Mouse (Mus musculus) monocyte, adult 2 months (primary cell): ENCODE measurements around the gene Canx.
"Not testable (repeated sequence)": the region's sequence is repeated elsewhere in the genome, so short reads cannot be mapped to it uniquely, and the experiment has no call there.

ENCODE experiments used
- DNase-seq, 2 experiments: peaks; one replicate each; pipeline ENCODE4 v3.0.0; 2022; ENCODE audit warnings: low spot score in 2 of 2, low read depth in 1 of 2

The Canx gene

GRCm38 (mm10) chr11:50336126-50336525 lies 10.7 kb upstream of the Canx start:
- no peak for DNase-seq

- no peak for DNase-seq
Measured at GRCm38 (mm10) chr11:50333181-50333580, 7.7 kb upstream of the Canx start.

- no peak for DNase-seq
Measured at GRCm38 (mm10) chr11:50329378-50329777, 3.9 kb upstream of the Canx start.

- no peak for DNase-seq
Measured at GRCm38 (mm10) chr11:50328075-50328625, 2.7 kb upstream of the Canx start.

GRCm38 (mm10) chr11:50326302-50326966 lies 961 bp upstream of the Canx start:
- no peak for DNase-seq

- peak in 1 of 2 experiments; percentile 6 for DNase-seq
Measured at GRCm38 (mm10) chr11:50324751-50325471, 562 bp downstream of the Canx start.

- DNase-seq, result no peak
Measured at GRCm38 (mm10) chr11:50323843-50324242, 1.6 kb downstream of the Canx start.

GRCm38 (mm10) chr11:50322345-50322744 lies 3.1 kb downstream of the Canx start:
- DNase-seq, result no peak

GRCm38 (mm10) chr11:50321239-50321638 lies 4.2 kb downstream of the Canx start:
- no peak for DNase-seq

- DNase-seq, result not testable (repeated sequence)
Measured at GRCm38 (mm10) chr11:50319343-50319742, 6.1 kb downstream of the Canx start.

- DNase-seq, result no peak
Measured at GRCm38 (mm10) chr11:50312803-50313202, 12.7 kb downstream of the Canx start.

GRCm38 (mm10) chr11:50303406-50303805 lies 22.1 kb downstream of the Canx start:
- no peak for DNase-seq

- DNase-seq, result peak; percentile 96 to 97
Measured at GRCm38 (mm10) chr11:50292190-50292855, 33.1 kb downstream of the Canx start, which contains the start of gene Maml1. TSS of gene Maml1 (minus strand) at chr11:50292311.

GRCm38 (mm10) chr11:50291321-50292165 lies 33.9 kb downstream of the Canx start:
- DNase-seq, result no peak

- no peak for DNase-seq
Measured at GRCm38 (mm10) chr11:50290486-50291225, 34.8 kb downstream of the Canx start.

GRCm38 (mm10) chr11:50286428-50286827 lies 39.0 kb downstream of the Canx start:
- DNase-seq, result no peak

- no peak for DNase-seq
Measured at GRCm38 (mm10) chr11:50285696-50286095, 39.8 kb downstream of the Canx start.

GRCm38 (mm10) chr11:50285263-50285662 lies 40.2 kb downstream of the Canx start:
- no peak for DNase-seq

- DNase-seq, result no peak
Measured at GRCm38 (mm10) chr11:50280053-50280452, 45.4 kb downstream of the Canx start.

- no peak for DNase-seq
Measured at GRCm38 (mm10) chr11:50279005-50279404, 46.5 kb downstream of the Canx start.
